Mouse (Mus musculus) layer of hippocampus, postnatal 14 days (tissue): Measurements from ENCODE around the gene Gng3. TPM values are rescaled to one million over a fixed set of nuclear protein-coding genes. Genes with fewer than 3 reads are reported as not detected.

ENCODE experiments used
- DNase-seq, 2 experiments: peaks; one replicate each; pipeline ENCODE4 v3.0.0; 2021 to 2022; ENCODE audit warnings: low spot score in 2 of 2, mixed read lengths in 1 of 2
- microRNA-seq, 2 experiments: library from miRNA; unstranded; fragments of <30 nt; microRNA quantifications; one replicate each; pipeline ENCODE4 v1.2.0; 2021
- total RNA-seq, 2 experiments: library from RNA; stranded (reverse); gene quantifications; 2 replicates each; pipeline ENCODE4 v1.2.3; 2021

Gene Gng3
- total RNA-seq, 2 experiments from 2014 or later: 220 to 243 TPM

DNA sequence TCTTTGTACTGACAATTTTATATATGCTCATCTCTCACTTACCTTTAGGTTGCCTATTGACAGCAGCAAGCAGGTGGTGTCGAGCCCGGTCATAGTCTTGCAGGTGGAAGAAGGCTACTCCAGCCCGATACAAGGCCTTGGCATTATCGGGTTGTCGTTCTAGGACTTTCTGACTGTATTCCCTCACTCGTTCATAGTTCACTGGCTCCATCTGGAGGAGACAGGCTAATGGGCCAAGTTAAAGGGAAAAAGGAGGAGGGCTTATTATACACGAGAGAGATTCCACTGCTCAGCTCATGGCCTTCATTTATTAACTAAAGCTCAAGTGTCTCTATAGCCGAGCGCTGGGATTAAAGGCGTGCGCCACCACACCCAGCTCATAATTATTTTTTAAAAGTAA is 23.2 kb downstream of the Gng3 start:
- no peak for DNase-seq

DNA sequence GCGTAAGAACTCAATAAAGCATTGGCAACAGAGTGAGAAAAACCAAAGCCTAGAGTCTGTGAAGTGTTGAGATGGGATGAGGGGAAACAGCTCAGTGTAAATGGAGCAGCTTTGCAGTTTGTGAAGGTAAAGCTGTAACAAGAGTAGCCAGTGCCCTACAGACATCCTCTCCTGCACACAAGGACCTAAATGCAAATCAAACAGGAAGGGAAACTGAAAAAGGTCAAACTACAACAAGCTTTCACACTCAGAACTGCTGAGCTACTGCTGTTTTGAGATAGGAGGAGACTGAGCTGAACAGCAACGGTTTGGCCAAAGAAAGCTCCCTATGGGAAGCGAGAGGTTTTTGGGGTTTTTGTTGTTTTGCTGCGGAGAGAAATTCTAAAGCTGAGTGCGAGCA is 32.2 kb downstream of the Gng3 start:
- DNase-seq: no peak

DNA sequence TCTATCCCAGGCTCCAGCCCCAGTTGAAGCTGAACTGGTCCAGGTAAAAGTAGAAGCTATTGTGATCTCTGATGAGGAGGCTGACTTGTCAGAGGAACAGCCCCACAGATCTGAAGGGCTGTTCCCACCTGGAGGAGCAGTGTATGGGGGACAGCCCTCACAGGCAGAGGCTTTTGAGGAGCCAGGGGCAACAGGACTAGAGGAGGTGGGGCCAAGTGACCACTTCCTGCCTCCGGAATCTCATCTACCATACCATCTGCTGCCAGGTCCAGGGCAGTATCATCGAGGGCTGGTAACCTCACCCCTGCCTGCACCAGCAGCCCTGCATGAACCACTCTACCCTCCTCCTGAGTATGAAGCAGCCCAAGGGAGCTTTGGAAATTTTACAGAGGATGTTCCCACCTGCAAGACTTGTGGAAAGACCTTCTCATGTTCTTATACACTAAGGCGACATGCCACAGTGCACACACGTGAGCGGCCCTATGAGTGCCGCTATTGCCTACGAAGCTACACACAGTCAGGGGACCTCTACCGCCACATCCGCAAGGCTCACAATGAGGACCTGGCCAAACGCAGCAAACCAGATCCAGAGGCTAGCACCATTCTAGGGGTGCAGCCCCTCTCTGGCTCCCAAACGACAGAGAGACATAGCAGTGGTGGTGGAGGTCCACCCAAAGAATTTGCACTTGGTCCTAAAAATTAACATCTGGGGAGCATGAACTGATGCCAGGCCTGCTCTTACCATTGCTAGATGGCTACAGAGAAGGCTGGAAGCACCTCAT is 34.9 kb downstream of the Gng3 start:
- no peak for DNase-seq

DNA sequence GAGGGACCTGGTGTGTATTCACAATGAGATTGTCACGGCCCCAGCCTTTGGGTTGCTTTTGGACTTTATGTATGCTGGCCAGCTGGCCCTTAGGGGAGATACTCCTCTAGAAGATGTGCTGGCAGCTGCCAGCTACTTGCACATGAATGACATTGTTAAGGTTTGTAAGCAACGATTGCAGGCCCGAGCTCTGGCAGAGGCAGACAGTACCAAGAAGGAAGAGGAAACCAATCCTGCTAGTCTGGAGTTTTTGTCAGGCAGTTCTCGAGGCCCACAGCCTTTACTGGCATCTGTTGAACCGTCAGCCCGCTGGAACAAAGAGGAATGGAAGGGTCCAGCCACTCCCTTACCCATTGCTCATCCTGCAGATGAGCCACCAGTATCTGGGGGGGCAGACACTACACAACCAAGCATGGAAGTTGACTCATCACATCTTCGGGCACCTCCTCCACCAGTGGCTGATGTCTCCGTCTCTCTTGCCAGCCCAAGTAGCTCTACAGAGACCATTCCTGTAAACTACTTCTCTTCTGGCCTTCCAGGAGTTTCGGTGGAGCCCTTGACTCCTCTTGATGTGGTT is 35.7 kb downstream of the Gng3 start:
- DNase-seq: no peak

DNA sequence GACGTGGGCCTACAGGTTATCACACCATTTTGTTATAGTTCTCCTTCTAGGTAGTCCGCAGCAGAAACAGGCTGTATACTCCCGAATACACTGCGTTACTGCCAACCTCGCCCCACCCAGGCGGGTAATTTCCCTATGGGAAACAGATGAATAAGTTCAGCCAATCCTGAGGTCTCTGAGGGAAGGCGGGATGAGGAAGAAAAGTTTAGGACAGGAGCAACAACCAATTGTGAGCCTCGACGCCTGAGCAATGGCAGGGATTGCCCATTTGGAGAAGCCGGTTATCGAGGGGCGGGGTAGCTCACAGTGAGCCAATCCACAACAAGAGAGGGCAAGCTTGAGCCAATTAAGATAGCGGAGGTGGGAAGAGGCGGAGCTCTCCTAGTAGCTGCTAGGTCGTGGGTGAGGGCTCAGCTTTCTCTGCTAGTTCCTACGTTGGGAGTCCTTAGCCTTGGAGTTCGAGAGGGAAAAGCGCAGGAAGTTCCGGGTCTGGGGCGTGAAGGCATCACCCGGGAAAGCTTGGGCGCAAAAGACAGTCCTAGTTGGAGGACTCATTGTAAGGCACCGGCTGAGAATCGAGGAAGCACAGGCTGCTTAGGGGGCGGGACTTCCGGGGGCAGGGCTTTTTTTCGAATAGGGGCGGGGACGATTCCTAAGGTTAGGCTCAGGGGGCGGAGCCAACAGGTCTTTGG is 36.7 kb downstream of the Gng3 start, which contains the start of gene Zbtb3:
TSS of gene Zbtb3 (plus strand) at position 426 of the 692 bp plus-strand sequence.
- peak; percentile 94 to 98 for DNase-seq

DNA sequence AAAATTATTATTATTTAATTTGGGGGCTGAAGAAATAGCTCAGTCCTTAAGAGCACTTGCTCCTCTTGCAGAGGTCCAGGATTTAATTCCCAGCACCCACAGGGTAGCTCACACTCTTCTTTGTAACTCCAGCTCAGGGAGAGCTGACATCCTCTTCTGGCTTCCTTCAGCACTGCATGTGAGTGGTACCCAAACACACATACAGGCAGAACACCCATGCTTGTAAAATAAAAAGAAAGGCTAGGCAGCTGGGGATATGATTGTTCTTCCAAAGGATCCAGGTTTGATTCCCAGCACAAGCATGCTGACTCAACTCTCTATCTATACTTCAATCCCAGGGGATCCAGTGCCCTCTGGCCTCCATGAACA is 40.1 kb downstream of the Gng3 start:
- no peak for DNase-seq

DNA sequence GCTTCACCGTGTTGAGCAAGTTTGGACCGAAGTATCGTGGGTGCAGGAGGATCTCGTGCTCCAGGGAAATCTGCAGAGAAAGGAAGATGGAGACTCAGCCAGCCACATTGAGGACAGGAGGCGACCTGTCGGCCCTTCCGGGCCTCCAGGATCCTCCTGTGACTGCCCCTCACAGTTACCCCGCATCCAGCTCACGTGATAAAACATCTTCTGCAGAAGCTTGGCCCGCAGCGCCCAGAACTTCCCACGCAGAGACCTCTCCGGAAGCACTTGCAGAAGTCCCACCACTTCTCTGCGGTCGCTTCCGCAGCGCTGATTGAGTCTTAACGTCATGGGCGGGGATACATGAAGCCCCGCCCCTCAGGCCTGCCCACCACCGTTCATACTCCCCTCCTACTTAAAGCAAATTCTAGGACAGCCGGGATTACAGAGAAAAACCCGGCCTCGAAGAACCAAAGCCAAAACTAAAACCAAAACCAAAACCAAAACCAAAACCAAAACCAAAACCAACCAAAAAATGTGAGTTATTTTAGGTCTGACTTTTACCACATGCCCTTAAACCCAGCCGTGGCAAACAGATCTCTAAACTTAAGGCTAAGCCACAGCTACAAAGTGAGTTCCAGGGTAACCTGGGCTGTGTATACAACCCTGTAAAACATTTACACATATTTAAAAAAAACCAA is 40.6 kb downstream of the Gng3 start, which contains the start of gene Polr2g:
TSS of gene Polr2g (minus strand) at position 314 of the 683 bp plus-strand sequence.
- DNase-seq: peak; percentile 83 to 93

DNA sequence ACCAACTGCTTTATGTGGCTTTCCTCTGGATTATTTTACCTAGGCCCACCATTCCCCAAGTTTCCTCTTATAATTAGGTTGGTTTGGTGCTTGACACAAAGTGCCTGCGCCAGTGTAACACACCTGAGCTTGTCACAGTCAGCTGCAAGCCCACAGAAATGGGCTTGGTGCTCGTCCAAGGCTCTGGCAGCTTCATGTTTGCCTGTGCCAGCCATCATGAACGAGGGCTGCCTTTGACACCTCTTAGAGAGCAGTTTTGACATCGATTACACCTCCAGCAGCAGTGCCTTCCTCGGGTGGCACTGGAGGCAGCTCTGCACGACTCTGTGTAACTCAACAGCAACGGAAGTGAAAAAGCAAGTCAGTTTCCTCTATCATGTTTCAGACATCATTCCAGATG is 48.8 kb downstream of the Gng3 start:
- peak in 1 of 2 experiments; percentile 36 for DNase-seq

DNA sequence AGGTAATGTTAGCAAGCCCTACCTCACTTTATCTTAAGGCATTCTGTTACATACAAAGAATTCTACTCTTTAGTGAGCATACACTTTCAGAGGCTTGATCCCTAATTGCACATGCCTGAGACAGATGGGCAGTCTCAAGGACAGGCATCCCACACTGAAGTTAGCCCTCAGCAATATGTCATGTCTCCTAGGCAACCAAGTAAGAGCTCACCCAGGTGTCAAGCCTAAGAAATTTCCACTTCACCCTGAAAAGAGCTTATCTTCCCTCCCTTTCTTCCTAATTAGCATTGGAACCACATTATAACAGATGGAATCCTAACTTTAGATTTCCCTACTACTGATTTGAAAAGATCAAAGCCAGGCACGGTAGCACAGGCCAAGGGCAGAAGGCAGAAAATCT is 49.8 kb downstream of the Gng3 start:
- peak in 1 of 2 experiments; percentile 32 for DNase-seq

DNA sequence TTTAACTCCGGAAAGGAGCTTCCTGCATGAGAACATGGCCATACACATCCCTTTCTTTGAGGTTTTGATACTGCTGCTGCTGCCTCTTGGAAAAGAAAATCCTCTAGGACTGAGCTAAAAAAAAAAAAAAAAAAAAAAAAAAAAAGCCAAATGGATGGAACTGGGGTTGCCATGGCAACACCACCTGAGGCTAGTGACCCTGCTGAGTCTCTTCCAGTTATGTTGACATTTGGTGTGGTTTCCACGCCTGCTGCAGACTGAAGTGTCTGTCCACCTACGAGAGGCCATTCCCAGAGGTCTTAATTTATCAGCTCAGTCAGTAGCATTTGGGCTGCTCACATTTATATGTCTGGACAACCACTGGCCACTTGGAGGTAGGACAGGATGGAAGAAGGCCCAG is 50.5 kb downstream of the Gng3 start:
- DNase-seq: no peak

Small RNA genes lying within 50 kb of the gene (microRNA-seq; reads per million reads assigned to microRNA genes)
- gene Mir5136: 0 reads per million in 2 experiments

Other genes starting within 250 kb of the Gng3 start
- 10 to 100 TPM; 17.9 to 18.8 TPM for gene Slc22a8, start 247.9 kb downstream of the Gng3 start, total RNA-seq
- 1 to 10 TPM; 1.6 to 3.3 TPM for gene Slc22a6, start 221.2 kb downstream of the Gng3 start, total RNA-seq
- 100 to 1,000 TPM; 162 to 166 TPM for gene Chrm1, start 175.4 kb downstream of the Gng3 start, total RNA-seq
- 100 to 1,000 TPM; 188 to 200 TPM for gene Slc3a2, start 115.8 kb downstream of the Gng3 start, total RNA-seq
- 10 to 100 TPM; 39.9 to 47.9 TPM for gene Wdr74, start 103.4 kb downstream of the Gng3 start, total RNA-seq
- gene 1700092M07Rik, start 98.5 kb downstream of the Gng3 start, total RNA-seq: 1 to 10 TPM; 1.8 to 2.0 TPM
- gene Stx5a, start 97.8 kb downstream of the Gng3 start, total RNA-seq: 10 to 100 TPM; 64.5 to 71.4 TPM
- 10 to 100 TPM; 79.3 to 91.9 TPM for gene Nxf1, start 82.1 kb downstream of the Gng3 start, total RNA-seq
- gene Tmem223, start 68.2 kb downstream of the Gng3 start, total RNA-seq: 100 to 1,000 TPM; 101 to 108 TPM
- 10 to 100 TPM; 10.1 to 12.0 TPM for gene Tmem179b, start 64.7 kb downstream of the Gng3 start, total RNA-seq
- gene Taf6l, start 52.8 kb downstream of the Gng3 start, total RNA-seq: 10 to 100 TPM; 14.1 to 15.0 TPM
- gene Polr2g, start 40.6 kb downstream of the Gng3 start, total RNA-seq: 100 to 1,000 TPM; 119 TPM
- 1 to 10 TPM; 4.3 TPM for gene Zbtb3, start 36.6 kb downstream of the Gng3 start, total RNA-seq
- 10 to 100 TPM; 29.8 to 32.1 TPM for gene Ttc9c, start 19.9 kb downstream of the Gng3 start, total RNA-seq
- gene Hnrnpul2, start 19.2 kb downstream of the Gng3 start, total RNA-seq: 100 to 1,000 TPM in 1 of 2 experiments, 10 to 100 TPM in 1; 99.4 to 103 TPM
- gene AC129217.1, start 9.4 kb downstream of the Gng3 start, total RNA-seq: 1 to 10 TPM in 1 of 2 experiments, not detected in 1; 4.4 TPM
- gene Bscl2, start 1.7 kb downstream of the Gng3 start, total RNA-seq: 100 to 1,000 TPM in 1 of 2 experiments, 10 to 100 TPM in 1; 96.2 to 107 TPM
- under 1 TPM; 0.30 to 0.55 TPM for gene Lrrn4cl, start 11.6 kb upstream of the Gng3 start, total RNA-seq
- 100 to 1,000 TPM in 1 of 2 experiments, 10 to 100 TPM in 1; 95.4 to 101 TPM for gene Ubxn1, start 32.3 kb upstream of the Gng3 start, total RNA-seq
- 10 to 100 TPM; 35.2 to 35.6 TPM for gene Uqcc3, start 41.7 kb upstream of the Gng3 start, total RNA-seq
- 1 to 10 TPM; 5.4 to 7.0 TPM for gene Lbhd1, start 44.5 kb upstream of the Gng3 start, total RNA-seq
- not detected for gene Gm49403, start 44.7 kb upstream of the Gng3 start, total RNA-seq
- 10 to 100 TPM; 24.4 to 26.1 TPM for gene 1810009A15Rik, start 49.7 kb upstream of the Gng3 start, total RNA-seq
- gene Gm49416, start 49.7 kb upstream of the Gng3 start, total RNA-seq: 1 to 10 TPM in 1 of 2 experiments, not detected in 1; 1.1 TPM
- 10 to 100 TPM; 22.0 to 25.4 TPM for gene Ints5, start 53.8 kb upstream of the Gng3 start, total RNA-seq
- 100 to 1,000 TPM; 111 to 114 TPM for gene Ganab, start 58.9 kb upstream of the Gng3 start, total RNA-seq
- gene B3gat3, start 81.2 kb upstream of the Gng3 start, total RNA-seq: 100 to 1,000 TPM; 144 to 149 TPM
- 1 to 10 TPM; 3.2 to 4.0 TPM for gene Rom1, start 90.2 kb upstream of the Gng3 start, total RNA-seq
- 10 to 100 TPM; 11.3 to 11.7 TPM for gene Eml3, start 90.4 kb upstream of the Gng3 start, total RNA-seq
- gene Mta2, start 102.7 kb upstream of the Gng3 start, total RNA-seq: 10 to 100 TPM; 52.4 to 56.6 TPM
- 10 to 100 TPM; 15.0 to 17.3 TPM for gene Tut1, start 114.7 kb upstream of the Gng3 start, total RNA-seq
- 100 to 1,000 TPM; 198 to 230 TPM for gene Eef1g, start 127.8 kb upstream of the Gng3 start, total RNA-seq
- 10 to 100 TPM; 20.7 to 22.5 TPM for gene Ahnak, start 150.1 kb upstream of the Gng3 start, total RNA-seq
- not detected for gene Scgb1a1, start 248.8 kb upstream of the Gng3 start, total RNA-seq